Mouse (Mus musculus): Measurements from ENCODE around the gene Gm4763. TPM values are rescaled to one million over a fixed set of nuclear protein-coding genes. Genes with fewer than 3 reads are reported as not detected.
A peak's percentile ranks its signal among the peaks of the same experiment; 100 is the strongest.
"Not testable (repeated sequence)": the region's sequence is repeated elsewhere in the genome, so short reads cannot be mapped to it uniquely, and the experiment has no call there.

The Gm4763 gene
- total RNA-seq (2014; fragmentation: Nextera tagmentation) = not detected in 2 replicates
- not detected in 2 replicates for total RNA-seq (2017)

GRCm38 (mm10) chr7:24726808-24727207, at the start of gene Gm4763:
TSS of gene Gm4763 (minus strand) at chr7:24726908.
- ATAC-seq (replicated peaks; ENCODE audit: poor library complexity, severe bottlenecking) = not testable (repeated sequence)

- no peak for ATAC-seq (replicated peaks; ENCODE audit: poor library complexity, severe bottlenecking)
Observed at GRCm38 (mm10) chr7:24776145-24776544, 49.4 kb upstream of the Gm4763 start.

- no peak for ATAC-seq (replicated peaks; ENCODE audit: poor library complexity, severe bottlenecking)
Observed at GRCm38 (mm10) chr7:24773942-24774535, 47.3 kb upstream of the Gm4763 start.

GRCm38 (mm10) chr7:24771361-24771760, 44.7 kb upstream of the Gm4763 start:
- no peak for ATAC-seq (replicated peaks; ENCODE audit: poor library complexity, severe bottlenecking)

- no peak for ATAC-seq (replicated peaks; ENCODE audit: poor library complexity, severe bottlenecking)
Observed at GRCm38 (mm10) chr7:24762574-24762973, 35.9 kb upstream of the Gm4763 start.

GRCm38 (mm10) chr7:24761161-24761560, 34.5 kb upstream of the Gm4763 start:
- peak; percentile 47 for ATAC-seq (replicated peaks; ENCODE audit: poor library complexity, severe bottlenecking)

- ATAC-seq (replicated peaks; ENCODE audit: poor library complexity, severe bottlenecking) = 0 out of 2 replicates have a peak, but pooled peaks have one; percentile 26
Observed at GRCm38 (mm10) chr7:24760211-24760610, 33.5 kb upstream of the Gm4763 start, which contains the start of gene Cd177. TSS of gene Cd177 (minus strand) at chr7:24760311.

- peak; percentile 75 for ATAC-seq (replicated peaks; ENCODE audit: poor library complexity, severe bottlenecking)
Observed at GRCm38 (mm10) chr7:24758520-24758919, 31.8 kb upstream of the Gm4763 start.

- ATAC-seq (replicated peaks; ENCODE audit: poor library complexity, severe bottlenecking) = peak; percentile 68
Observed at GRCm38 (mm10) chr7:24753476-24753875, 26.8 kb upstream of the Gm4763 start.

GRCm38 (mm10) chr7:24751610-24752009, 24.9 kb upstream of the Gm4763 start:
- ATAC-seq (replicated peaks; ENCODE audit: poor library complexity, severe bottlenecking) = no peak

- no peak for ATAC-seq (replicated peaks; ENCODE audit: poor library complexity, severe bottlenecking)
Observed at GRCm38 (mm10) chr7:24750695-24751094, 24.0 kb upstream of the Gm4763 start.

- ATAC-seq (replicated peaks; ENCODE audit: poor library complexity, severe bottlenecking) = peak; percentile 95
Observed at GRCm38 (mm10) chr7:24735970-24736670, 9.4 kb upstream of the Gm4763 start.

GRCm38 (mm10) chr7:24715039-24715438, 11.7 kb downstream of the Gm4763 start:
- ATAC-seq (replicated peaks; ENCODE audit: poor library complexity, severe bottlenecking) = peak; percentile 88

- no peak for ATAC-seq (replicated peaks; ENCODE audit: poor library complexity, severe bottlenecking)
Observed at GRCm38 (mm10) chr7:24708832-24709292, 17.8 kb downstream of the Gm4763 start, which contains the start of gene BC049730. TSS of gene BC049730 (plus strand) at chr7:24709242.

- not testable (repeated sequence) for ATAC-seq (replicated peaks; ENCODE audit: poor library complexity, severe bottlenecking)
Observed at GRCm38 (mm10) chr7:24702841-24703240, 23.9 kb downstream of the Gm4763 start.

GRCm38 (mm10) chr7:24697891-24698290, 28.8 kb downstream of the Gm4763 start:
- ATAC-seq (replicated peaks; ENCODE audit: poor library complexity, severe bottlenecking) = not testable (repeated sequence)

- ATAC-seq (replicated peaks; ENCODE audit: poor library complexity, severe bottlenecking) = not testable (repeated sequence)
Observed at GRCm38 (mm10) chr7:24692693-24693092, 34.0 kb downstream of the Gm4763 start.

GRCm38 (mm10) chr7:24687519-24687918, 39.2 kb downstream of the Gm4763 start:
- ATAC-seq (replicated peaks; ENCODE audit: poor library complexity, severe bottlenecking) = not testable (repeated sequence)

- not testable (repeated sequence) for ATAC-seq (replicated peaks; ENCODE audit: poor library complexity, severe bottlenecking)
Observed at GRCm38 (mm10) chr7:24684121-24684520, 42.6 kb downstream of the Gm4763 start.

GRCm38 (mm10) chr7:24676575-24676974, 50.1 kb downstream of the Gm4763 start, which contains the start of gene Tex101:
TSS of gene Tex101 (minus strand) at chr7:24676675.
- no peak for ATAC-seq (replicated peaks; ENCODE audit: poor library complexity, severe bottlenecking)

- ATAC-seq (replicated peaks; ENCODE audit: poor library complexity, severe bottlenecking) = no peak
Observed at GRCm38 (mm10) chr7:24671944-24672439, 54.7 kb downstream of the Gm4763 start.

Measured in granulocyte monocyte progenitor cell, adult 5-6 weeks (primary cell).